Mouse (Mus musculus) kidney, postnatal 10 days (tissue): ENCODE results near the gene Gps2.
"Not testable (repeated sequence)": the region's sequence is repeated elsewhere in the genome, so short reads cannot be mapped to it uniquely, and the experiment has no call there.

ENCODE experiments used
- DNase-seq: peaks from one replicate; pipeline ENCODE4 v3.0.0; 2021; ENCODE audit warnings: mixed read lengths

Gene Gps2

DNA sequence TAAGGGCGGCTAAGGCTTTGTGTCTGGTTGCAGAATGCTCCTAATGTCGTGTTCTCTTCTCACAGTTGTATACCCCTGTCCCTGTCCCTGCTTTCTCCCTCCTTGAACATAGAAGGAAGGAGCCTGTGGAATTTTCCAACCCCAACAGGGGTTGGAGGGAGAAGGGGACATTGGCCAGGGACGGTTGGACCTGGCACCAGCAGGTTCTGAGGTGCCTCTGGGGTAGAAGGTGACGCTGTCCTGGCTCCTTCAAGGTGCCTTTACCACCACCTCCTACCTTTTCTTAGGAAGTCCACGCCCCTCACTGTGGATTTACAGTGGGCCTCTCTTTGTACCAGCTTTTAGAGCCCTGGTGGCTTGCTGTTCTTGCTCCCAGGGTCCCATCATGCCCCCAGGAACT is 24.1 kb downstream of the Gps2 start:
- DNase-seq, result peak; percentile 27

DNA sequence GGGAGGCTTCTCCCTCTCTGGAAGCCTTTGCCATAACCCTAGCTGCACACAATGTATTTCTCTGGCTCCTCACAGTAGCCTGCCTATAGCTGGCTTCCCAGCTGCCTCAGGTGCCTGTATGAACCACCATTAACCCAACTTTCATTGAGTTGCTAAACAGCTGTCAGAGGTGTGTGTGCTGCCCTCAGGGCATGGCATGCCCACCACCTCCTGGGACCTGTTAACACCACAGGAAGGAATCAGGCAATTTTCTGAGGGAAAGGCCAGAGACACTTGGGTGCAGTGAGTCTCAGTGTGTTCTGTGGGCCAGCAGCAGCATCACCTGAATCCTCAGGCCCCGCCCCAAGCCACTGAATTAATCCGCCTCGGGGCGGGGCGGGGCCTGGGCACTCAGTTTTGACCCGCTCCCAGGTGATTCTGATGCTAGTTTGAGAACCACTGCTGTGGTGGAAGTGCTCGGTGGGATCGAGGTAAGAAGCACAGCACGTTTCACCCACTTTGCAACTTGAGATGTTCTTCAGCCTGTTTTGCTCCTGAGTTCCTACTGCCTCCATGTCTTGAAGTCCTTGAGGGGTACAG is 24.8 kb downstream of the Gps2 start:
- DNase-seq, result peak; percentile 36

DNA sequence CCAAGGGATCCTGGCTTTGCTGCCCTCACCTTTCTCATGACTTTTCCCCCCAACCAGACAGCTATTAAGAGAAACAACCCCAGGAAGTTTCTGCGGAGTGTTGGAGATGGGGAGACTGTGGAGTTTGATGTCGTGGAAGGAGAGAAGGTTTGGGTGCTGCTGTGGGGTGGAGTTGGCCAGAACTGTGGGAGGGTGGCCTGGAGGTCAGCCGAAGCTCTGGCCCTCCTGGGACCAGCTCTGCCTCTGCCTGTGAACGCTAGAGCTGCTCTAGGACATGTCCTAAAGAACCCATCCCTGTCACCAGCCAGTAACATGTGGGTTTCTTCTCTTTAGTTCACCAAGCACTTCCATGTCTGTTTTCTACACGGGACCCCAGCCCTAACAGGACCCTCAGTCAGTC is 25.5 kb downstream of the Gps2 start:
- no peak for DNase-seq

DNA sequence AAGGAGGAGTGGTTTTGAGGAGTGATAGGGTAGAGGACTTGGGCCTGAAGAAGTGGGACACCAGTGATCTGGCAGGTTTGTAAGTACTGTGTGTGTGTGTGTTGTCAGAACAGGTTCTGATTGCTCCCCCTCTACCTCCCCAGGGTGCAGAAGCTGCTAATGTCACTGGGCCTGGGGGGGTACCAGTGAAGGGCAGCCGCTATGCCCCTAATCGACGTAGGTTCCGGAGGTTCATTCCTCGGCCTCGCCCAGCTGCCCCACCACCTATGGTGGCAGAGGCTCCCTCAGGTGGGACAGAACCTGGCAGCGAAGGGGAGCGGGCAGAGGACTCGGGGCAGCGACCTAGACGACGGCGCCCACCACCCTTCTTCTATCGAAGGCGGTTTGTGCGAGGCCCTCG is 26.0 kb downstream of the Gps2 start:
- no peak for DNase-seq

DNA sequence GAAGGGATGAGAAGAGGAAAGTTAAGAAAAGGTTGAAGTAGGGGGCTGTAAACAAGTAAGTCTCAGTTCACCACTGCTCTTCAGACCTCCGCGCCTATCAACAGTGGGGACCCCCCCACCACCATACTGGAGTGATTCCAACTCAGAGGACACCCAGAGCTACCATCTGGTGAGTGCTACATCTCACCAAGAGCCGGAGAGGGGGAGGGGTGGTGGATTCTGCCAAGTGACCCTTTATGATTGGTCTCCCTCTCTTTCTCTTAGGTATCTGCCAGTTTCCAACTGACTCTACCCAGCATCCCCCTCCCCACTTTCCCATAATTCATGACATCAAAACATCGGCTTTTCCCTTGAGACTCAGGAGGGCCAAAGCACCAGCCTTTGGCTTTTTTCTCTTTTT is 27.3 kb downstream of the Gps2 start:
- no peak for DNase-seq

DNA sequence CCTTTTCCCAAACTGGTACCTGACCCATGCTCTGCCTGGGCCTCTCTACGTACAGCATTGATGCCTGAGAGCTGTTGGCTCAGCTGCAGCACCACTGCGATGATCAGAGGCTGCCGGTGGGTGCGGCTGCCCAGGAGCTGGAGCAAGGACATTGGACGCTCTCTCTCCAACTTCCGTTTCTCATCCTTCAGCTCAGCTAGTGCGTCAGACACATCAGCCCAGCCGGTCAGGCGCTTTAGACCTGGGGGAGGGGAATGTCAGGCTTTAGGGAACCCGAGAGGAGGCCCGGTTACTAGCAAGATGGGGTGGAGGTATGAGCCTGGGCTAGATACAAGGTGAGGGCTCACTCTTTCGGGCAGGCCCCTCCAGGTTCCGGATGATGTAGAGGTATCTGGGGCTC is 31.5 kb downstream of the Gps2 start:
- no peak for DNase-seq

DNA sequence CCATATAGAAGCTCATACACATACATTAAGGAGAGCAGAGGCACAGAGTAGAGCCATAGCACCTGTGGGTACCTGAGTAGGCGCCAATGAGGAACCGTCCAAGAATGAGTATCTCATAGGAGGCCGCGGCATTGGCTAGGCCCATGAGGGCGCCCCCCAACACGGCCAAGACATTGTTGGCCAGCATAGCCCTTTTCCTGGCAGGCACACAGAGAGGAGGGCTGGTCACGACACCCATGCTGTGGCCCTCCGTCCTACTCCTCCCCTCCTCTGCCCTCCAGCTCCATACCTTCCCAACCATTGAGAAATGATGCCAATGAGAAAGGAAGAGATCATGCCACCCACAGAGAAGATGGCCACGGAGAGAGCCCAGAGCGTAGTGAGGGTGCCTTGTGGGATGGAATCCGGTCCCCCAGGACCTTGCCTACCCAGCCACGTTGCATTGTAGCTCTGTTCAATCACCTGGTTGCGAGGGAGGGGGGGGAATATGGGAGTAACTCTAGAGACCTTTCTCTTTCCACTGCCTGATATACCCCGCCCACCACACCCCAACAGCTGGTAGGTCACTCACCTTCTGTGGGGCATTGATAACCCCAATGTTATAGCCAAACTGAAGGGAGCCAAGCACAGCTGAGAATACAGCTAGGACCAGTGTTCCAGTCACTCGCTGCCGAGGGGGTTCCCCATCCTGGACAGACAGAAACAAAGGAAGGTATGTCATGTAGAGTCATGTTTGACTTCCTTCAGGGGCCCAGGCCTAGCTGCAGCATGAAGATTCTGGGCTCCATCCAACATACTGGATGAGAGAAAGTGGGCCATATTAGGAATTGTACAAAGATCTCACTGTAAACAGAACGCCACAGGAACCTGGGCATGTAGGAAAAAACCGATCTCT is 32.6 kb downstream of the Gps2 start:
- no peak for DNase-seq

DNA sequence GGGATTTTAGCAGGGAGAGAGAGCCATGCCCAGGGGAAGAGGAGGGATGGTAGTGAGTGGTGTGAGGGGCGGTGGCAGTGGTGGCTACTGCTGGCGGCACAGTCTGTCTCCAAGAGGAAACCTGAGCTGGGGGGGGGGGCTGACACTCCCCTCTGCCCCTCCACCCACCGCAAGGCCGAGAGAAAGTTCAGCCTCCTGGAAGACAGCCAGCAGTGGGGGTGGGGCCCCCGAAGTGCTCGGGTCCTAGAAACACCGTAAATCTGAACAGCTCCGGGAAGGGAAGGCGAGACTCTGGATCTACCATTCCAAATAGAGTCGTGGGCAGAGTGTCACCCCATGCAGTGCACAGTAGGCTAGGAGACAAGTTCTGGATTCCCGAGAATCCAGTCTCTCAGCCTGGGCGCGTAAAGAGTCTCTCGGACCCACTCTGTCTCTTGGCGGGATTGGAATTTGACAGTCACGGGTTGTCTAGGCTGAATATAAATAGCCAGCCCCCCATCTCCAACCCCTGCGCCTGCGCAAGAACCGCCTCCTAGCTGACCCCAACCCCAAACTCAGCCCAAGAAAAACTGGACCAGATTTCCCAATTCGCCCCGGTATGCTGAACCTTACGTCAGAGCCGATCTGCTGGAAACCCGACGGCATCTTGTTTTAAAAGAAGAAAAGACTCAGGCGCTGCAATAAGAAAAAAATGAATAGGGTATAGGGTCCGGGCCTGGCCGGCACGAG is 33.8 kb downstream of the Gps2 start:
- DNase-seq, result peak; percentile 77

DNA sequence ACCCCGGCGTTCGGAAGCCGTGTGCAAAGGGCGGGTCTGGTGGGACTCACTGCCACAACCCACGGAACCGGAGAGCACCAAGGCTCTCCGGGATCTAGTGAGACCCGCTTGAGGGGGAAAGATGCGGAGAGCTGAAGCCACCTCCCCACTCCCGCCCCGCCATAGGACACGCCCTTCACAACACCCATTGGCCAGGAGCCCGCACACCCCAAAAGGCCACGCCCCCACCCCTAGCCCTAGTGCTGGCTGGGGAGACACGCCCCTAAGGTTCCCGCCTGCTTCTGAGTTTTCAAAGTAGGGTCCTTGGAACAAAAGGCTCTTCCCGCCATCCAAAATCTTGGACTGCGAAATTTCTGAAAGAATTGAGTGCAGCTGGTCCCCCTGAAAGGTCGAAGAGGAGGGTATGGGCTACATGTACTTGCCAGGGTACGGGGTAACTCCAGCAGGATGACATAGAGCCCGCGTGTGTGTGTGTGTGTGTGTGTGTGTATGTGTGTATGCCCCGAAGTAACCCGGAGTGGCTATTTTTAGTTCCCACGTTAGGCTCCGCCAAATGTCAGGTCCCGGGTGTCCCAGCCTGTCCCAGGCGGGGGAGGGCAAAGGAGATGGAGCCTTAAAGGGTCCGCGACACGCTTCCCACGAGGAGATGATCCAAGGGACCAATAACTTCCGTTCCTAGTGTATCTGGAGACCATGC is 34.5 kb downstream of the Gps2 start, which contains the start of gene Slc2a4:
Slc2a4 (minus strand) TSS at position 123 of the 697 bp plus-strand sequence.
- peak; percentile 97 for DNase-seq

DNA sequence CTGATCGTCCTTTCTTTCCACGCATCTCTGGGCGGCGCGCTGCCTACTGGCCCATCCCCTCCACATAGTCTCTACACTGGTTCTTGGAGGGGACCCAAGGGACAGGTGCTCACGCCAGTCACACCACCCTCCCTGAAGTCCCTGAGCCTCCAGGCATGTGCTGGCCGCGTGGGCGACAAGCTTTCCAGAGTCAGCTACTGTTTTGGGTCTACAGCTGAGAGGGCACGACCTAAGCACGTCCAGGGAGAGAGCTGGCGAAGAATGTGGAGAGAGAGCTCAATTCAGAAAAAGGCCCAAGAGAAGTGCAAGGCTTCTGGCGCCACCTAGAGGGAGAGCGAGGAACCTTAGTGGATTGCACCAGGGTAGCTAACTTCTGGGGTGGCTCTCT is 35.1 kb downstream of the Gps2 start:
- DNase-seq, result peak; percentile 95

DNA sequence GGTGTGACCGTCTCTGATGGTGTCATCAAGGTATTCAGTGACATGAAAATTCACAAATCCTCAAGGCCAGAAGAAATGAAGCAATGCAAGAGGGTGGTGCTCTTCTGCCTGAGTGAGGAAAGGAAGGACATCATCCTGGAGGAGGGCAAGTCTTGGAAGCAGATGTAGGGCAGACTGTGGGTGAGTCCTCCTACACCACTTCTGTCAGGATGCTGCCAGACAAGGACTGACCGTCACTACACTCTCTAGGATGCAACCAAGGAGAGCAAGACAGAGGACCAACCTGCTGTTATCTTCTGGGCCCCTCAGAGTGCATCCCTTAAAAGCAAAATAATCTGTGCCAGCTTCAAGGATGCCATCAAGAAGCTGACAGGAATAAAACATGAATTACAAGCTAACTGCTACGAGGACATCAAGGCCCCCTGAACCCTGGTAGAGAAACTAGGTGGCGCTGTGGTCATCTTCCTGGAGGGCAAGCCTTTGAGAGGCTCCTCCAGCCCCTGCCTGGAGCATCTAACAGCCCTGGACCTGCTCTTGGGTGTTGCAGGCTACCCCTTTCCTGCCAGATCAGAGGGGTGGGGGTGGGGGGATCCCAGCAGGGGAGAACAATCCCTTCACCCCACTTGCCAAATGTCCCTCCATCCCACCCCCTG is 37.2 kb downstream of the Gps2 start:
- peak; percentile 45 for DNase-seq

DNA sequence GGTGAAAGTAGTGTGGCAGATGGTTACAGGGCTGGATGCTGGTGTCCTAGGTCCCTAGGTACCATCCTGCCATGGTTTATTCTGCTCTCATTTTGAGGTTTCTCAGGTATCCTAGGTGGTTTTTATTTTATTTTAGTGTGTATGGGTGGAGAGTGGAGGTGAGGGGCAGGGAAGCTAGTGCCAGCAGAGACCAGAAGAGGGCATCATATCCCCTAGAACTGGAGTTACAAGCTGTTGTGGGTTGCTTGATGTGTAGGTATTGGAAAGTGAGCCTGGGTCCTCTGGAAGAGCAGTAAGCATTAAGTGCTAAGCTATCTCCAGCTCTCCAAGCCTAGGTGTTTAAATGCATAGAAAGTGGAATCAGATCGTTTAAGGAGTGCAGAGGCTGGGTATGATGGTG is 38.6 kb downstream of the Gps2 start:
- DNase-seq, result no peak

DNA sequence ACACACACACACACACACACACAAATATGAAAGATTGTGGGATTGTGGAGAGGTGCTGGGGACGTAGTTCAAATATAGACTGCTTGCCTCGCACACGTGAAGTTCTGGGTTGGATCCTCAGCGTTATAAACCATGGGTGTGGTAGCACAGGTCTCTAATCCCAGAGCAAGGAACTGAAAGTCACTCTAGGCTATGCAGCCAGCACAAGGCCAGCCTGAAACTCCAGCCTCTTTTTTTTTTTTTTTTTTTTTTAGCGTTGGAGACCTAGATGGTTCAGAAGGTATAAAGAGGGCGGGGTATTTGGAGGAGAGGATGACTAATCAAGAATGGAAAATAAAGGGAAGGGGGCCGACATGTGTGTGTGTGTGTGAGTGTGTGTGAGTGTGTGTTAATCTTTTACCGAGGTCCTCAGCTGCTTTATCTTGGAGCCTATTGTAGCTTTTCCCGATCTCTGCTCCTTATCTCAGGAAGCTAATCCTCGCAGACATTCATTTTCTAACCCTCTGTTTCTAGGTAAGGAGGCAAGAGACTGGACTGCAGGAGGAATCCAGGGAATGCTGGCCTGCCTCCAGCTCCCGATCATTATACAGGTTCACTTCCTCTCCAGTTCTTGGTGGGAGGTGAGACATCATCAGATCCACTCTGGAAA is 39.7 kb downstream of the Gps2 start:
- no peak for DNase-seq

DNA sequence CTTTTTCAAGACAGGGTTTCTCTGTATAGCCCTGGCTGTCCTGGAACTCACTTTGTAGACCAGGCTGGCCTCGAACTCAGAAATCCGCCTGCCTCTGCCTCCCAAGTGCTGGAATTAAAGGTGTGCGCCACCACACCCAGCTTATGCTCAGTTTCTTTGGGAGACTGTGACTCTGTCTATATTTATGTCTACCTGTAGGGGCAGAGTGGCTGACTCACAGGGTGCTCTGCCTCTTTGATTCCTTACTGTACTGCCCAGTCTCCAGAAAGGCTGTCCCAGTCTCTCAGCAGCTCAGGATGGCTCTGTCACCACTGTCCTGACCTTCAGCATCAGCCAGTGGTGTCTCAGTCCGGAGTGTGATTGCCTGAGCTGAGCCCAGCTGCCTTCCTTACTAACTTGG is 41.9 kb downstream of the Gps2 start:
- not testable (repeated sequence) for DNase-seq

DNA sequence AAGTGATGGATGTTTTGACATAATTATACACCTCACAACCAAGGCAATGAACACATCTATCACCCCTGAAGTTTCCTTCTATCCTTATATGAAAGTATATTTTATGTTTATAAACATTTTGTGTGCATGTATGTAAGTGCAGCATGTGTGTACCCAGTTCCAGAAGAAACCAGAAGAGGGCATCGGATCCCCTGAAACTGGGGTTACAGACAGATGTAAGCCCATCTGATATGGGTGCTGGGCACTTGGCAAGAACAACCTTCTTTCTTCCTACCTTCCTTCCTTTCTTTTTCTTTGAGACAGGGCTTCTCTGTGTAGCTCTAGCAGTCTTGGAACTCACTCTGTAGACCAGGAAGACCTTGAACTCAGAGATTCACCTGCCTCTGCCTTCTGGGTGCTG is 42.5 kb downstream of the Gps2 start:
- DNase-seq, result no peak

DNA sequence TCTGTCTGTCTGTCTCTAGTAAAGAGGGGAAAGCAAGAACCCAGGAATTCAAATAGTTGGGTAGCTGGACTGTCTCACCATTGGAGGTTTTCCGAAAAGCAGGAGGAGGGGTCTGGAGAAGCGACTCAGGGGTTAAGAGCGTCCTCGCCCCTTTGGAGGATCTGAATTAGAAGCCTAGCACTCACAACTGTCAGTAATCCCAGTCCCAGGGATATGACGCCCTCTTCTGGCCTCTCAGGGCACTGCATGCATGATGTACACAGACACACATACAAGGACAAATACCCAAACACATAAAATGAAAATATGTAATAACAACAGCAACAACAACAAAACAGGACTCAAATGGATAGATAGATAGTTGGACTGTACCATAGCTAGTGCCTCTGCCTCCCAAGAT is 46.9 kb downstream of the Gps2 start:
- DNase-seq, result no peak

DNA sequence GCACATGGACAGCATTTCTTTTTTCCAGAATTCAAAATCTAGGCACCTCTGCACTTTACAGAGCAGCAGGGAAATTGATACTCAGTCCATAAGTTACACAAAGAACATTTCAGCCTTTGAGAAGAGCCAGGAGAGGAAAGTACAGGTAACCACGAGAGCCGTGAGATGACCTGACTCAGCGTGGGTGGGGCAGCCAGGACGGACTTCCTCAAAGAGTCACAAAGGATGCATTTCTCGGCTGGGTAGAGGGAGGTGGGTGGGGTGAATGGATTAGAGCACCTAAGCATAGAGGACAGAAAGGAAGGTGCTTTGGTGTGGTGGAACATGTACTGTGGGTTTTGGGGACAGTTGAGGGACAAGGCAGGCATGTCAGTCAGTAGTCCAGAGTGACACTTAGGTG is 48.2 kb downstream of the Gps2 start:
- no peak for DNase-seq

DNA sequence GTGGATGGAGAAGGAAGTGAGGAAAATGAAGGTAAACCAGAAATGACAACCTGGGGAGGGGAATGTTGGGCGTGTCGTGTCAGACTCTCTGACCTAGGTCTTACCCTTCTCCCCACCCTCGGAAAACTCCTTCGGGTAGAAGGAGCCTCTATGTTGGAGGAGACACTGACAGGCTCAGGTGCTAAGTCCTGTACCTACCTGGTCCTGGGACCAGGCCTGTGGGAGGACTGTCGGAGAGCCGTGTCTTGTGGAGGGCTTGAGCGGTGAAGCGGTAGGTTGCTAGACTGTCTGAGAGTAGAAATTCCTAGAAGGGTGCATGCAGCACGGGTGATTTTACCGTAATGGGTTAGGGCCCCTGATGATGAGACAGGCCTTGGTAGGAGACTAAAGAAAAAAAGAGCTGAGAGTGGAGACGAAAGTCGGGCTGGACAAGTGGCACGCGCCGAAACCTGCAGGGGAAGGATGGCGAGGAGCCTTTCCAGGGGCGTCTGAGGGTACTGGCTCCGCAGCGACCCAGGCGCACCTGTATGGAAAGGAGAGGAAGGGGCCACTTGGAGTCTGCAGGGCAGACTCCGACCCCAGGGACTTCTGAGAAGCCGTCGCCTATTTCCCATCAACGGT is 51.1 kb downstream of the Gps2 start, which contains the start of gene Cldn7:
Cldn7 (plus strand) TSS at position 130 of the 621 bp plus-strand sequence.
- no peak for DNase-seq

DNA sequence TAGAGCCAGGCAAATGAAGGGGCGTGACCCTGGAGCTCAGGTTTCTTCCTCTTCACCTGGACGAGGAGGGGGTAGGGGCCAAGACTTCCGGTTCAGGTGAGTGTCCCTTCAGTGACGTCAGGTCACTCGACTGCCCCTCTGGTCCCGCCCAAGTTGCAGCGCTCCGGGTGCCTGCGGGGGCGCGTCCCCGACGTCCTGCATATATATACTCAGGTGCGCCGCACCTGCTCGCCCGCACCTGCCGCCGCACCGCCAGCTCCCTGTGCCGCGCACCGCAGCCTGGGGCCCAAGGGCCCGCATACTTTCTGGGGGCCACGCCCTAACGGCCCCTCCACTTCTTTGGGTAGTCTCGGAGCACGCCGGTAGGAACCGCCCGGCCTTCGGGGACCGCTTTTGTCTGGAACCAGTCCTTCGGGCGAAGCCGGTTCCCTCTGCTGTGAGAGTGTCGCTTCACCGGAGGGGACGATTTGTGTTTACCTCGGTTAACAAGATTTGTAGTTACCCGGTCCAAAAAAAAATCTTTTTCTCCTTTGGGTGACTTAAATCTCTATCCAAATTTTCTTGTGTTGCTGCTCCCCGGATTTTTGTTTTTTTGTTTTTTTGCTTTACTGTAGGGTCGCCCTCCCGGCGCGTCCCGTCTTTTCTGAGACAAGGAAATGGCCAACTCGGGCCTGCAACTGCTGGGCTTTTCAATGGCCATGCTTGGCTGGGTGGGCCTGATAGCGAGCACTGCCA is 51.8 kb downstream of the Gps2 start:
- peak; percentile 78 for DNase-seq
